Mouse (Mus musculus): ENCODE results near the gene Luc7l3. TPM values are rescaled to one million over a fixed set of nuclear protein-coding genes. Genes with fewer than 3 reads are reported as not detected.

The Luc7l3 gene
- polyA plus RNA-seq, 1 experiment from 2014 or later: 113 TPM

- Histone ChIP-seq H3K27me3 (ENCODE audit: control insufficient read depth, insufficient read depth, low read length) (no peaks in the 10 kb centered on the region), H3K27ac (ENCODE audit: low read depth, low read length) (no peak overlapping the region), H3K36me3 (ENCODE audit: control insufficient read depth, insufficient read depth, low read length) (peaks cover 23% of the 10 kb centered on the region; the same call in 1 of the 2 replicates), H3K4me1 (ENCODE audit: control insufficient read depth, insufficient read depth, low read length) (no peaks in the 10 kb centered on the region), H3K9me3 (ENCODE audit: control insufficient read depth, low read length) (no peaks in the 10 kb centered on the region), H3K4me3 (ENCODE audit: low read depth, low read length) (no peak overlapping the region), H3K9ac (ENCODE audit: low read length) (no peak overlapping the region), H3K4me2 (no peak overlapping the region)
- WGBS: 94% methylated on average over 11 of the region's 11 CpGs
- ATAC-seq (ENCODE audit: low FRiP score): no peak
- DNase-seq (ENCODE audit: low spot score, missing footprints): peak; percentile 81
Observed at GRCm38 (mm10) chr11:94285886-94286574, 35.8 kb downstream of the Luc7l3 start.

- DNase-seq (ENCODE audit: low spot score, missing footprints): no peak
- Histone ChIP-seq H3K9ac (ENCODE audit: low read length) (no peak overlapping the region), H3K4me2 (no peak overlapping the region), H3K36me3 (ENCODE audit: control insufficient read depth, insufficient read depth, low read length) (peaks cover 15% of the 10 kb centered on the region; the same call in 1 of the 2 replicates), H3K9me3 (ENCODE audit: control insufficient read depth, low read length) (no peaks in the 10 kb centered on the region), H3K4me3 (ENCODE audit: low read depth, low read length) (no peak overlapping the region), H3K27me3 (ENCODE audit: control insufficient read depth, insufficient read depth, low read length) (no peaks in the 10 kb centered on the region), H3K4me1 (ENCODE audit: control insufficient read depth, insufficient read depth, low read length) (no peaks in the 10 kb centered on the region), H3K27ac (ENCODE audit: low read depth, low read length) (no peak overlapping the region)
- WGBS: 97% methylated on average over 6 of the region's 6 CpGs
- no peak for ATAC-seq (ENCODE audit: low FRiP score)
Observed at GRCm38 (mm10) chr11:94283536-94284099, 38.2 kb downstream of the Luc7l3 start.

GRCm38 (mm10) chr11:94282291-94282690, 39.5 kb downstream of the Luc7l3 start:
- Histone ChIP-seq H3K4me2 (no peak overlapping the region), H3K9me3 (ENCODE audit: control insufficient read depth, low read length) (no peaks in the 10 kb centered on the region), H3K4me1 (ENCODE audit: control insufficient read depth, insufficient read depth, low read length) (no peaks in the 10 kb centered on the region), H3K27me3 (ENCODE audit: control insufficient read depth, insufficient read depth, low read length) (no peaks in the 10 kb centered on the region), H3K9ac (ENCODE audit: low read length) (no peak overlapping the region), H3K36me3 (ENCODE audit: control insufficient read depth, insufficient read depth, low read length) (peaks cover 12% of the 10 kb centered on the region; the same call in 1 of the 2 replicates), H3K27ac (ENCODE audit: low read depth, low read length) (no peak overlapping the region), H3K4me3 (ENCODE audit: low read depth, low read length) (no peak overlapping the region)
- 70% methylated on average over 5 of the region's 5 CpGs for WGBS
- ATAC-seq (ENCODE audit: low FRiP score) (no peak), DNase-seq (ENCODE audit: low spot score, missing footprints) (no peak)

- Histone ChIP-seq H3K4me3 (ENCODE audit: low read depth, low read length) (no peak within 1 kb of the TSS), H3K27me3 (ENCODE audit: control insufficient read depth, insufficient read depth, low read length) (no peaks in the 10 kb centered on the region), H3K9ac (ENCODE audit: low read length) (no peak within 1 kb of the TSS), H3K4me2 (no peak within 1 kb of the TSS), H3K4me1 (ENCODE audit: control insufficient read depth, insufficient read depth, low read length) (no peaks in the 10 kb centered on the region; the same call in 1 of the 2 replicates), H3K9me3 (ENCODE audit: control insufficient read depth, low read length) (no peaks in the 10 kb centered on the region), H3K36me3 (ENCODE audit: control insufficient read depth, insufficient read depth, low read length) (peaks cover 12% of the 10 kb centered on the region; the same call in 1 of the 2 replicates), H3K27ac (ENCODE audit: low read depth, low read length) (no peak within 1 kb of the TSS)
- ATAC-seq (ENCODE audit: low FRiP score) (no peak), DNase-seq (ENCODE audit: low spot score, missing footprints) (no peak)
- 91% methylated on average over 11 of the region's 11 CpGs for WGBS
Observed at GRCm38 (mm10) chr11:94281199-94282181, 40.3 kb downstream of the Luc7l3 start, which contains the start of gene Gm21885. TSS of gene Gm21885 (plus strand) at chr11:94281873.

DNA sequence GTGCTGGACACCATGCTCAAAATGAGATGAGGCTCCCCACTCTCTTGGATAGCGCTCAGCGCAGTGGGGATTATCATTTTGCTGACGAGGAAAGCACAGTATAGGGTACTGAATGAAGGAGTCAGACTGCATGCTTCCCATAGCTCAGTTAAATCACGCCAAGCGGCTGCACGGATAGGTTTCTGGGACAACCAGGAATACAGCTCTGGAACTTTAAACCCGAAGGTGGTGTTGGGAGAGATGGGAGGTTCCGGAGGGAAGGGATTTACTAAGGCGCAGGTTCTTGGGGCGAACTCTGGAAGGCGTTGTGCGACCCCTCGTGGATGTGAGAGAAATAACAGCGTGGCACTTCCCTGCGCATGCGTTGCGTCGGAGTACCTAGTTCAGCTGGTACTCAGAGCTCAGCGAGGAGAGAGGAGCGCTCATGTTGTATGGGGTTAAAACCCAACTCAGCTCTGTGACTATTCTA, 44.9 kb downstream of the Luc7l3 start:
- peak overlapping the region; percentile 45 for H3K4me2 ChIP-seq
- H3K4me1 ChIP-seq (ENCODE audit: control insufficient read depth, insufficient read depth, low read length): peaks cover 2% of the 10 kb centered on the region
- no peaks in the 10 kb centered on the region for H3K27me3 ChIP-seq (ENCODE audit: control insufficient read depth, insufficient read depth, low read length)
- H3K4me3 ChIP-seq (ENCODE audit: low read depth, low read length): peak overlapping the region; percentile 6; the same call in 1 of the 2 replicates
- WGBS: 5% methylated on average over 20 of the region's 20 CpGs
- no peaks in the 10 kb centered on the region for H3K36me3 ChIP-seq (ENCODE audit: control insufficient read depth, insufficient read depth, low read length)
- peak; percentile 71 for ATAC-seq (ENCODE audit: low FRiP score)
- H3K27ac ChIP-seq (ENCODE audit: low read depth, low read length): no peak overlapping the region
- peak; percentile 99 for DNase-seq (ENCODE audit: low spot score, missing footprints)
- peak overlapping the region; percentile 52 for H3K9ac ChIP-seq (ENCODE audit: low read length)
- no peaks in the 10 kb centered on the region for H3K9me3 ChIP-seq (ENCODE audit: control insufficient read depth, low read length)

- ATAC-seq (ENCODE audit: low FRiP score): no peak
- no peaks in the 10 kb centered on the region for H3K36me3 ChIP-seq (ENCODE audit: control insufficient read depth, insufficient read depth, low read length)
- 92% methylated on average over 2 of the region's 2 CpGs for WGBS
- H3K9ac ChIP-seq (ENCODE audit: low read length): no peak overlapping the region
- no peaks in the 10 kb centered on the region for H3K27me3 ChIP-seq (ENCODE audit: control insufficient read depth, insufficient read depth, low read length)
- DNase-seq (ENCODE audit: low spot score, missing footprints): no peak
- H3K9me3 ChIP-seq (ENCODE audit: control insufficient read depth, low read length): no peaks in the 10 kb centered on the region
- no peak overlapping the region for H3K4me3 ChIP-seq (ENCODE audit: low read depth, low read length)
- no peak overlapping the region for H3K4me2 ChIP-seq
- peaks cover 2% of the 10 kb centered on the region for H3K4me1 ChIP-seq (ENCODE audit: control insufficient read depth, insufficient read depth, low read length)
- H3K27ac ChIP-seq (ENCODE audit: low read depth, low read length): no peak overlapping the region
Observed at GRCm38 (mm10) chr11:94275686-94276085, 46.1 kb downstream of the Luc7l3 start.

- no peaks in the 10 kb centered on the region for H3K36me3 ChIP-seq (ENCODE audit: control insufficient read depth, insufficient read depth, low read length)
- ATAC-seq (ENCODE audit: low FRiP score): no peak
- 84% methylated on average over 7 of the region's 7 CpGs for WGBS
- H3K4me1 ChIP-seq (ENCODE audit: control insufficient read depth, insufficient read depth, low read length): peaks cover 2% of the 10 kb centered on the region
- no peak overlapping the region for H3K9ac ChIP-seq (ENCODE audit: low read length)
- no peak overlapping the region for H3K27ac ChIP-seq (ENCODE audit: low read depth, low read length)
- DNase-seq (ENCODE audit: low spot score, missing footprints): no peak
- H3K4me3 ChIP-seq (ENCODE audit: low read depth, low read length): no peak overlapping the region
- H3K4me2 ChIP-seq: no peak overlapping the region
- no peaks in the 10 kb centered on the region for H3K9me3 ChIP-seq (ENCODE audit: control insufficient read depth, low read length)
- H3K27me3 ChIP-seq (ENCODE audit: control insufficient read depth, insufficient read depth, low read length): no peaks in the 10 kb centered on the region
Observed at GRCm38 (mm10) chr11:94275226-94275625, 46.6 kb downstream of the Luc7l3 start.

DNA sequence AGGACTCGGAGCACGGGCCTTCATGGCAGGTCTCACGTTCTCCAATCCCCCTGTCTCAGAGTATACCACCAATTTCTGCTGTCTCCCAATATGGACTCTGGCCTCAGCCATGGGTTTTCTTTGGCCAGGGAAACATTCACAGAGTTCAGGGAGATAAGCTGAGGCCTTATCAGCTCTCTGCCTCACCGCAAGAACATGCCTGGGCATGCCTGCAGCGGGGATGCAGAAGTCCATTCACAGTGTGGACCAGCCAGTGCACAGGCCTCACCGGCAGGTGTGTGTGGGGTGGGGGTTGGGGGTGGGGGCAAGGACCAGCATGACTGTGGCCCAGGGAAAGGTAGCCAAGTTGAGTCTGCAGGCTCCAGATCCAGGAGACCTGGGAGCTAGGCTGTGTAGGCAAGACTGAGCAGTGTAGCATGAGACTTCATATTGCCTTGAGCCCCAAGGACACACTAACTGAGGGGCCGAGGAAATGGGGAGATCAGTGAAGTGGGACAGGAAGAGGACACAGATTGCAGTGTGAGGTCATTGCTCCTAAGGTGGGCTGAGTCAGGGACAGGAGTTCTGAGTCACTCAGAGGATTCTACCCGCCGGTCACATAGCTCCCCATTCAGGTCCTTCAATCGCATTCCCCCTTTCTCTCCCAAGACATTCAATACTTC, 47.5 kb downstream of the Luc7l3 start:
- no peaks in the 10 kb centered on the region for H3K9me3 ChIP-seq (ENCODE audit: control insufficient read depth, low read length)
- ATAC-seq (ENCODE audit: low FRiP score) (no peak), DNase-seq (ENCODE audit: low spot score, missing footprints) (no peak)
- 93% methylated on average over 10 of the region's 10 CpGs for WGBS
- no peaks in the 10 kb centered on the region for H3K36me3 ChIP-seq (ENCODE audit: control insufficient read depth, insufficient read depth, low read length)
- H3K4me2 ChIP-seq: no peak overlapping the region
- H3K9ac ChIP-seq (ENCODE audit: low read length): no peak overlapping the region
- no peak overlapping the region for H3K4me3 ChIP-seq (ENCODE audit: low read depth, low read length)
- no peaks in the 10 kb centered on the region for H3K27me3 ChIP-seq (ENCODE audit: control insufficient read depth, insufficient read depth, low read length)
- peaks cover 2% of the 10 kb centered on the region for H3K4me1 ChIP-seq (ENCODE audit: control insufficient read depth, insufficient read depth, low read length)
- H3K27ac ChIP-seq (ENCODE audit: low read depth, low read length): no peak overlapping the region
